Mouse (Mus musculus): ENCODE measurements around the gene Hist1h1a. TPM values are rescaled to one million over a fixed set of nuclear protein-coding genes. Genes with fewer than 3 reads are reported as not detected.

Gene Hist1h1a
- polyA plus RNA-seq, 1 experiment from 2014 or later, result 2.2 TPM

Other genes starting within 250 kb of the Hist1h1a start
- 4.6 and 4.8 TPM in 2 replicates for gene Hist1h4h, start 232.6 kb upstream of the Hist1h1a start, polyA plus RNA-seq (2015; fragmentation: Nextera tagmentation; extraction: Ambion mirVana)
- 6.7 TPM in 1 of 2 replicates, not detected in the other for gene Hist1h2af, start 229.8 kb upstream of the Hist1h1a start, polyA plus RNA-seq (2015; fragmentation: Nextera tagmentation; extraction: Ambion mirVana)
- gene Hist1h3g, start 228.2 kb upstream of the Hist1h1a start, polyA plus RNA-seq (2015; fragmentation: Nextera tagmentation; extraction: Ambion mirVana), result 6.1 and 6.2 TPM in 2 replicates
- 1.1 and 1.3 TPM in 2 replicates for gene Hist1h2bh, start 220.3 kb upstream of the Hist1h1a start, polyA plus RNA-seq (2015; fragmentation: Nextera tagmentation; extraction: Ambion mirVana)
- gene Hist1h3f, start 219.6 kb upstream of the Hist1h1a start, polyA plus RNA-seq (2015; fragmentation: Nextera tagmentation; extraction: Ambion mirVana), result 0.45 and 0.97 TPM in 2 replicates
- 0.88 and 1.0 TPM in 2 replicates for gene Hist1h4f, start 212.0 kb upstream of the Hist1h1a start, polyA plus RNA-seq (2015; fragmentation: Nextera tagmentation; extraction: Ambion mirVana)
- 0.46 and 0.64 TPM in 2 replicates for gene Hist1h1d, start 210.4 kb upstream of the Hist1h1a start, polyA plus RNA-seq (2015; fragmentation: Nextera tagmentation; extraction: Ambion mirVana)
- gene Hist1h3e, start 201.3 kb upstream of the Hist1h1a start, polyA plus RNA-seq (2015; fragmentation: Nextera tagmentation; extraction: Ambion mirVana), result 3.5 and 4.3 TPM in 2 replicates
- 76.9 and 89.5 TPM in 2 replicates for gene Hist1h2ae, start 192.4 kb upstream of the Hist1h1a start, polyA plus RNA-seq (2015; fragmentation: Nextera tagmentation; extraction: Ambion mirVana)
- gene Hist1h2bg, start 192.3 kb upstream of the Hist1h1a start, polyA plus RNA-seq (2015; fragmentation: Nextera tagmentation; extraction: Ambion mirVana), result 7.1 and 11.5 TPM in 2 replicates
- gene Hist1h2bf, start 189.5 kb upstream of the Hist1h1a start, polyA plus RNA-seq (2015; fragmentation: Nextera tagmentation; extraction: Ambion mirVana), result 4.2 and 4.5 TPM in 2 replicates
- 1.8 and 3.0 TPM in 2 replicates for gene Hist1h2ad, start 189.3 kb upstream of the Hist1h1a start, polyA plus RNA-seq (2015; fragmentation: Nextera tagmentation; extraction: Ambion mirVana)
- gene Hist1h3d, start 187.9 kb upstream of the Hist1h1a start, polyA plus RNA-seq (2015; fragmentation: Nextera tagmentation; extraction: Ambion mirVana), result 5.2 and 6.2 TPM in 2 replicates
- 98.7 and 101 TPM in 2 replicates for gene Hist1h4d, start 182.1 kb upstream of the Hist1h1a start, polyA plus RNA-seq (2015; fragmentation: Nextera tagmentation; extraction: Ambion mirVana)
- 1.6 and 2.0 TPM in 2 replicates for gene Hist1h2be, start 142.5 kb upstream of the Hist1h1a start, polyA plus RNA-seq (2015; fragmentation: Nextera tagmentation; extraction: Ambion mirVana)
- 17.6 and 21.2 TPM in 2 replicates for gene Hist1h1e, start 141.1 kb upstream of the Hist1h1a start, polyA plus RNA-seq (2015; fragmentation: Nextera tagmentation; extraction: Ambion mirVana)
- gene Hist1h2ac, start 79.7 kb upstream of the Hist1h1a start, polyA plus RNA-seq (2015; fragmentation: Nextera tagmentation; extraction: Ambion mirVana), result 1.3 and 1.5 TPM in 2 replicates
- 79.3 and 89.9 TPM in 2 replicates for gene Hist1h2bc, start 79.5 kb upstream of the Hist1h1a start, polyA plus RNA-seq (2015; fragmentation: Nextera tagmentation; extraction: Ambion mirVana)
- gene Hist1h1t, start 67.9 kb upstream of the Hist1h1a start, polyA plus RNA-seq (2015; fragmentation: Nextera tagmentation; extraction: Ambion mirVana), result not detected in 2 replicates
- 4.7 and 5.7 TPM in 2 replicates for gene Hist1h4c, start 65.2 kb upstream of the Hist1h1a start, polyA plus RNA-seq (2015; fragmentation: Nextera tagmentation; extraction: Ambion mirVana)
- 6.4 and 7.9 TPM in 2 replicates for gene Hfe, start 52.8 kb upstream of the Hist1h1a start, polyA plus RNA-seq (2015; fragmentation: Nextera tagmentation; extraction: Ambion mirVana)
- 32.4 and 36.0 TPM in 2 replicates for gene Hist1h1c, start 24.9 kb upstream of the Hist1h1a start, polyA plus RNA-seq (2015; fragmentation: Nextera tagmentation; extraction: Ambion mirVana)
- 4.4 and 7.7 TPM in 2 replicates for gene Hist1h3c, start 18.1 kb upstream of the Hist1h1a start, polyA plus RNA-seq (2015; fragmentation: Nextera tagmentation; extraction: Ambion mirVana)
- gene Hist1h2bb, start 16.9 kb upstream of the Hist1h1a start, polyA plus RNA-seq (2015; fragmentation: Nextera tagmentation; extraction: Ambion mirVana), result 2.4 and 3.8 TPM in 2 replicates
- 39.8 and 44.9 TPM in 2 replicates for gene Hist1h2ab, start 12.5 kb upstream of the Hist1h1a start, polyA plus RNA-seq (2015; fragmentation: Nextera tagmentation; extraction: Ambion mirVana)
- 6.4 and 9.2 TPM in 2 replicates for gene Hist1h3b, start 11.4 kb upstream of the Hist1h1a start, polyA plus RNA-seq (2015; fragmentation: Nextera tagmentation; extraction: Ambion mirVana)
- 3.8 and 5.5 TPM in 2 replicates for gene Hist1h4b, start 6.7 kb upstream of the Hist1h1a start, polyA plus RNA-seq (2015; fragmentation: Nextera tagmentation; extraction: Ambion mirVana)
- gene Hist1h4a, start 2.4 kb upstream of the Hist1h1a start, polyA plus RNA-seq (2015; fragmentation: Nextera tagmentation; extraction: Ambion mirVana), result 0.48 and 1.3 TPM in 2 replicates
- 4.3 and 6.4 TPM in 2 replicates for gene Hist1h3a, start 1.3 kb upstream of the Hist1h1a start, polyA plus RNA-seq (2015; fragmentation: Nextera tagmentation; extraction: Ambion mirVana)
- gene Trim38, start 6.2 kb downstream of the Hist1h1a start, polyA plus RNA-seq (2015; fragmentation: Nextera tagmentation; extraction: Ambion mirVana), result not detected in 2 replicates
- 0.10 TPM in 1 of 2 replicates, not detected in the other for gene Slc17a2, start 43.3 kb downstream of the Hist1h1a start, polyA plus RNA-seq (2015; fragmentation: Nextera tagmentation; extraction: Ambion mirVana)
- 0.13 and 0.35 TPM in 2 replicates for gene Slc17a3, start 75.8 kb downstream of the Hist1h1a start, polyA plus RNA-seq (2015; fragmentation: Nextera tagmentation; extraction: Ambion mirVana)
- 0.35 and 0.55 TPM in 2 replicates for gene Slc17a1, start 104.1 kb downstream of the Hist1h1a start, polyA plus RNA-seq (2015; fragmentation: Nextera tagmentation; extraction: Ambion mirVana)
- gene Slc17a4, start 151.3 kb downstream of the Hist1h1a start, polyA plus RNA-seq (2015; fragmentation: Nextera tagmentation; extraction: Ambion mirVana), result 17.0 and 19.6 TPM in 2 replicates
- gene Hist1h2ba, start 170.5 kb downstream of the Hist1h1a start, polyA plus RNA-seq (2015; fragmentation: Nextera tagmentation; extraction: Ambion mirVana), result not detected in 2 replicates
- not detected in 2 replicates for gene Hist1h2aa, start 170.8 kb downstream of the Hist1h1a start, polyA plus RNA-seq (2015; fragmentation: Nextera tagmentation; extraction: Ambion mirVana)
- 7.5 and 8.8 TPM in 2 replicates for gene Scgn, start 227.5 kb downstream of the Hist1h1a start, polyA plus RNA-seq (2015; fragmentation: Nextera tagmentation; extraction: Ambion mirVana)